Mouse (Mus musculus) spleen, postnatal 14 days (tissue): Measurements from ENCODE around the gene Rhbg.

Source experiments
- DNase-seq, 2 experiments: peaks; one replicate each; pipeline ENCODE4 v3.0.0; 2021 to 2022; ENCODE audit warnings: low spot score in 2 of 2

Rhbg gene

GRCm38 (mm10) chr3:88207451-88208100 lies 46.9 kb downstream of the Rhbg start:
- no peak for DNase-seq

- no peak for DNase-seq
Observed at GRCm38 (mm10) chr3:88206901-88207371, 47.6 kb downstream of the Rhbg start.

DNA sequence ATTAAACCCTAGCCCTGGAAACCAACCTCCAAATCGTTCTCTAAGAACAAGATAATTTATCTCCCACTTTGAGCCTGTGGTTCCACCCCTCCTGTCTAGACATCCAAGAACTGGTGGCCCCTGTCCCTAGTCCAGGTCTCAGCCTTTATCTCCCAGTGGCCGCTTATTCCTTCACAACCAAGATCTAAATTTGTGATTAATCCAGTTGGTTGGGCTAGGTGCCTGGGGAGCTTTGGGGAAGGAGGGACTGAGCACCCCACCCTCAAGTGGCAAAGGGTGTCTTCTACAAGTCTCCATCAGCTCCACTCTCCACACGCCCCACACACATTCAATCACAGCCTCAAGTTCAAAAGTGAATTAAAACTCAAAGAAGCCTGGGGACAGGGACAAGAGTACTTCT lies 48.0 kb downstream of the Rhbg start:
- no peak for DNase-seq

GRCm38 (mm10) chr3:88205563-88206491 lies 48.7 kb downstream of the Rhbg start:
- no peak for DNase-seq

- DNase-seq = no peak
Observed at GRCm38 (mm10) chr3:88205176-88205562, 49.3 kb downstream of the Rhbg start.

- DNase-seq = no peak
Observed at GRCm38 (mm10) chr3:88204751-88205150, 49.8 kb downstream of the Rhbg start.

GRCm38 (mm10) chr3:88203999-88204700 lies 50.4 kb downstream of the Rhbg start:
- no peak for DNase-seq

GRCm38 (mm10) chr3:88203456-88203855 lies 51.1 kb downstream of the Rhbg start:
- no peak for DNase-seq

DNA sequence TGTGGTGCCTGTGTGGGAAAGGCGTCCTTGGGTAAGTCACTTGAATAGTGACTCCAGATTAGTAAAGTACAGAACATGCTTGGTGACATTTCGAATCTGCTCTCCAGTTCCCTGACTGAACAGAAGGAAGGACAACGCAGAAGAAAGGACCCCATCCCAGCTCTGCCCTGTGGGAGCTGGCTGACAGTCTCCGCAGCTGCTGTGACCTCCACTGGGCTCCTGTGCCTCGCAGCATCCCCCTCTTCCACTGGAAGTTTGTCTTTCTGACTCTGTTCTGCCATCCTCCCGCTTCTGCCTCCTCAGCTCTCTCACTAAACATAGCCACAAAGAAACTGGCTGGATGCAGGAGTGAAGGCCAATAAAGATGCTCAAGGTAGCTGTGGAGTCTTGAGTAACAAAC lies 51.5 kb downstream of the Rhbg start:
- DNase-seq = no peak

DNA sequence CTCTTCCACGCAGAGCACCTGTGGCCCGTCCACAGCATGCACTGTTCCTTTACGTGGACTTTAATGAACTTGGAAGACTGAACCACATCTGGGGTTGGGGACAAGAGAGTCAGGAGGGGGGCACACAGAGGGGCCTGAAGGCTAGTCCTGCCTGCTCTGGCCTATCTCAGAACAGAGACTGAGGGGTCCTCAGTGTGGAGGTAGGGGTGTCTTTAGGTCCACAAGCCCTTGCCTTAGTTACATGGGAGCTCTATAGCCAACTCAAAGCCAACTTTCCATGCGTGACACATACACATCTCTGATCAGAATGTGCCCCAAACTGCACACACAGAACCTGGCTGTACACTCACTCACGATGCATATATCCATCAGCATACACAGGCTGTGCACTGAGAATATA lies 52.9 kb downstream of the Rhbg start:
- DNase-seq = no peak

DNA sequence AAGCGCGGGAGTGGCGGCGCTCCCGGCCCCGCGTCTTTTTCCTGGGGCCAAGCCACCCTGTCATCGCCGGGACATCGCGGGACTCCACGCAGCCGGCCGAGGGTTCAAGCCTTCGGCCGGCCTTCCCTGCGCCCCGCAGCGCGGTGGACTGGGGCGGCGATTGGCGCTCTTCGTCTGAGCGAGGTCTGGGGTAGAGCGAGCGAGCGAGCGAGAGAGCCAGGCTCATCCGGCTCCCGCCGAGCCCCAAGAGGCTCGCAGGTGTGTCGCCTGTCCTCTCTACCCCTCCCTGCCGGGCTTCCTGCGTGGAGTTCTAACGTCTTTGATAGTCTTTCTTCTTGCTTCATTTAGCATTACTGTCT lies 53.6 kb downstream of the Rhbg start:
- no peak for DNase-seq

GRCm38 (mm10) chr3:88200161-88200971 lies 54.1 kb downstream of the Rhbg start:
- no peak for DNase-seq

GRCm38 (mm10) chr3:88199541-88200110 lies 54.9 kb downstream of the Rhbg start:
- DNase-seq = no peak

- no peak for DNase-seq
Observed at GRCm38 (mm10) chr3:88198505-88199020, 55.9 kb downstream of the Rhbg start.

DNA sequence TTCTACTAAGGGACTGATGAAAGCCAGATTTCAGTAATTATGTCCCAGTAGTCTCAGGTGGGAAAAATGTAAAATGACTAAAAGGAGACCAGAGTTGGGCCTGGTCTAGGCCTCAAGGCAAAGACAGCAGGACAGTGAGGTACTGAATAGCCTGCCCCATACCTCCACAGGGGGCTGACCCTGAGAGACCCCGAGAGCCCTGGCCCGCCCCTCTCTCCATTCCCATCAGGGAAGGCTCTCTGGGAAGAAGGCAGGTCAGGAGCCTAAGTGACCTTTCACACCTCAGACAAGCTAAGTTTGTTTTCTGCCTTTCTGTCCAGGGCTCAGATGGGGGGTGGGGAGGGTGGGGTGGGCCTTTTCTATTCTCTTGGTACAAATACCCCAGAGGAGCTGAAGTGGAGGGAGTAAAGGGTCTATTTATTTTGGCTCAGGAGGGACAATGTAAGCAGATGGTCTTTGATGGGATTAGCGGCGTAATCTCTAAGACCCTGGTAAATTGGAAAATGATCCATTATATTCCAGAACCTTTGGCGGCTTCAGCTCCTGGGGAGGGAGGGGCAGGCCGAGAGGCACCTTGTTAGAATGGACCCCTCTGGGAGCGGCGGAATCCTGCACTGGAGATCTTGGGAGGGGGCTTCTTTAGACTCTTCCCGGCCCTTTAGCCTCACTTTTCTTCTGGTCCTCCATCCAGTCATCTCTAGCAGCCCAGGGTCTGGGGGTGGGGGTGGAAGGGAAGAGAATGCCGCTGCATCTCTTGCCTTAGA lies 56.6 kb downstream of the Rhbg start:
- no peak for DNase-seq
